Mouse (Mus musculus): ENCODE results near the gene Klf1. TPM values are rescaled to one million over a fixed set of nuclear protein-coding genes. Genes with fewer than 3 reads are reported as not detected.

Gene Klf1
- not detected for total RNA-seq (2023)

DNA sequence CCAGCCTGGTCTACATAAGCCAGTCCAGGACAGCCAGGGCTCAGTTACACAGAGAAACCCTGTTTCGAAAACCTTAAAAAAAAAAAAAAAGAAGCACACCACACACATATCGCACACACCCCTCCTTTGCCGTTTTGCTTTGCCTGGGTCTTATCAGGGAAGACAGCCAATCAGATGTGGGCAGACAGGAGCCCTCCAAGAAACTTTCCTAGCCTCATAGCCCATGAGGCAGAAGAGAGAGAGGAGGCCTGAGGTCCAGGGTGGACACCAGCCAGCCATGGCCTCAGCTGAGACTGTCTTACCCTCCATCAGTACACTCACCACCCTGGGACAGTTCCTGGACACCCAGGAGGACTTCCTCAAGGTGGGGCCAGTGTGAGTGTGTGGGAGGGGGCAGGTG is at the start of gene Klf1:
Gene Klf1 (plus strand): TSS at position 177 of the 400 bp plus-strand sequence.

DNA sequence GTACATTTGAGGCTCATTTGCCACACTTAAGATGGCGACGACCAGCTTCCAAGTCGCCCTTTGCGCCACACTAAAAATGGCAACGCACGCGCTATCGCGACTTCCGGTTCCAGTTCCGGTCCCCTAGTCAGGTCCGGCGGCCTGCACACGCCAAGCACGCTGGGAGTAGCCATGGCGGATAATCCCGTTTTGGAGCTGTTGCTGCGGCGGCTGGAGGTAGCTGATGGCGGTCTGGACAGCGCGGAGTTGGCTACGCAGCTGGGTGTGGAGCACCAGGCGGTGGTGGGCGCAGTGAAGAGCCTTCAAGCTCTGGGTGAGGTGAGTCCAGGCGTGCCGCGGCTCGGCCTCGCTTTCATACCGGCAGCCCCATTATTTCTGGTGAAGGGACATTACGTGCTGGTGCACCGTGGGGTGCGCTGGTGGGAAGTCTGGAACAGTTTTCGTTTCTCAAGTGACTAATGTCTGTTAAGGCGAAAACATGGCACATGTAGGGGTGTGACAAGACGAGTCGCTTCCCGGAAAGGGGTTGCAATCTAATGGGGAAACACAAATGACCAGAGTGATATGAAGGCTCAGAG is 44.8 kb upstream of the Klf1 start, which contains the start of gene Farsa:
Gene Farsa (plus strand): TSS at position 126 of the 578 bp plus-strand sequence.

DNA sequence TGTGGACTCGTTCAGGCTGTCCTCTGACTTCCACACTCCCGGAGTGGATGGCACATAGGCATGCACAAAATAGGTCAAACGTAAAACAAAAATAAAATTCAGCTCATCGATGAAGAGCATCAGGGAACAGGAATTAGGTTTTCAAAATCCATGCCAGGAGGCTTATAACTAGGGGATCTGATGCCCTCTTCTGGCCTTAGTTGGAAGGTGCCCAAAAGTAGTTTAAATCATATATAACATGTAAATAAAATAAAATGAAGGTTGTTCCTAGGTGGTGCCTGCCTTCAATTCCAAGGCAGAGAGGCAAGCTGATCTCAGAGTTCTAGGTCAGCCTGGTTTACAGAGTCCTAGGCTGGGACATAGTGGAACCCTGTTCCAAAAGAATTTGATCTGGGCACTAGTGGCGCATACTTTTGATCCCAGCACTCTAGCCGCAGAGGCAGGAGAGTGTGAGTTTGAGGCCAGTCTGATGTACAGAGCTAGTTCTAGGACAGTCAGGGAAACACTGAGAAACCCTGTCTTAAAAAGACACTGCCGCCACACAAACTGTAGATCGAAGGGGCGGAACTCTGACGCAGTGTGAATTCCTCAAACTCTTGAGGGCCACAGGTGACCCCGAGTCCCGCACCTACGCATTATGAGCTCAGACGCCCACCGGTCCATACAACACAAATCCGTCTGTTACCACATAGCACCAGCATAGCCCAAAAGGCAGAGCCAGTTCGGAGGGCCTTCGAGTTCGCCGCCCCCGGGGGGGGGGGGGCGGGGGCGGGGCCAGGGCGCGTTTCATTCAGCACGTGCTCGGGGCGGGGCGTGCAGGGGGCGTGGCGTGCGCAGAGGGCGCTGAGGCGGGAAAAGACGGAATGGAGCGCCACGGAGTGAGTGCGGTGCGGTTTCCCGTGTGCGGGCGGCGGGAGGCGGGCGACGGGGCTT is 30.1 kb upstream of the Klf1 start, which contains the start of gene Syce2:
Gene Syce2 (plus strand): TSS at position 736 of the 933 bp plus-strand sequence.

DNA sequence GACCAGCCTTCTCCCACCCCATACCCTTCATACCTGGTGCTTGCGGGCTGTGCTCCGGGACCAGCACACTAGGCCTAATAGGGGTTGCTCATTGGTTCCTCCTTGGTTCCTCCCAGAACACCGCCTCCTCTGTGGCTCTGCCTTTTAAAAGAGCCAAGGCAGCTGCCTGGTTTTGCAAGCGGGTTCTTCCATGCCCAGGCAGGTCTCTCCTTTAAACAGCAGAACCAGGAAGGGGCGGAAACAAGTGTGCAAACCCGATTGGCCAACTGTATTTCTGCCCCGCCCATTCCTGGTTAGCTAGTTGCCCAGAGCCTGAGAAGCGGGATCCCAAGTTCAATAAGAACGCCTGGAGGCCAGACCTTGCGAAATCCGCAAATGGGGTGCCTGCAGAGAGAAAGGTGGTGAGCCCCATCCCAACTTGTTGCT is 8.0 kb upstream of the Klf1 start, which contains the start of gene Gcdh:
Gene Gcdh (minus strand): TSS at position 213 of the 426 bp plus-strand sequence.

DNA sequence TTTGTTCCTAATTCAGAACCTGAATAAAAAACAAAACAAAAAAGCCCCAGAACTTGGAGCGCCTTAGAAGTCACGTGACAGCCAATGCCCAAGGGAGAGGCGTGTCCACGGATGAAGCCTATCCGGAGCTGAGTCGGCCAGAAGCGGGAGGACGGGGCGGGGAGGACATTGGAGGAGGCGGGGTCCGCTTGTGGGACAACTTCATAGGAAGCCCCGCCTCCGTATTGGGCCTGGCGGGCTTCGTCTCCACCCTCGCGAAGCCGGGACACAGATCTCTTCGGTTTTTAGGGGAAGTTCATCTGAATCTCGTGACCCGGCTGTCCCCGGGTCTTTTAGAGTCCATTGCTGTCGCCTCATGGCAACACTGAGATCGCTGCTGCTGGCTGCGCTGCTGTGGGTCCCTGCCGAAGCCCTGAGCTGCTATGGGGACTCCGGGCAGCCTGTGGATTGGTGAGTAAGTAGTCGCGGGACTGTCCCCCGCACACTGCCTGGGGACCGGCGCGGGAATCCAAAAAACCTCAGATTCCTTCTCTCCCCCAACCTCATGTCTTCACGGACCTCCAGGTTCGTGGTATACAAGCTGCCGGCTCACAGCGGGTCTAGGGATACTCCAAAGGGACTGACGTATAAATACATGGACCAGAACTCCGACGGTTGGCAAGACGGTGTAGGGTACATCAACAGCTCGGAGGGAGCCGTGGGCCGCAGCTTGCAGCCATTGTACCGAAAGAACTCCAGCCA is 6.9 kb downstream of the Klf1 start, which contains the start of gene Dnase2a:
Gene Dnase2a (plus strand): TSS at position 140 of the 741 bp plus-strand sequence.

DNA sequence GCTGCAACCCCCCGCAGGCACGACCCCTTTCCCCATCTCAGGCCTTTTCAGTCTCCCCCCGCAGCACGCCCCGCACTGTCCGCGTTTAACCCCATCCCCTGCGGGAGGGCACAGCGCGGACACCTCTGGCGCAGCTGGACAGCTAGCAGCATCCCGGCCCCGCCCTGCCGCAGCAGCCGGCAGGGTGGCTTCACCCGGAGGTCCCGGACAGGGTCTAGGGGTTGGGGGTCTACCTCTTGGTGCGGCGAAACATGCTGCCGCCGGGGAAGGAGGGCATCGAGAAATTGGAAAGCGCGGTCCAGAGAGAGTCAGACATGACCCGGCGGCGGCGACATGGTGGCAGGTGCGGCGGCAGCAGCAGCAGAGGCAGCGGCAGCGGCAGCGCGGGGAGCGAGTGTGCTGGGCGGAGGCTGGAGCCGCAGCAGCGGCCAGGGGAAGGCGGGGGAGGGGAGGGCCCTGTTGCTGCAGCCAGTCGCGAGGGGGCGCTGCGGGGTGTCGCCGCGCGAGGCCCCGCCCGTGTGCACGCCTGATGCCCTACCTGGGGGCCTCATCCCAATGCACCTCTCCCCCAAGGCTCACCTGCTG is 35.3 kb downstream of the Klf1 start, which contains the start of gene Mast1:
Gene Mast1 (minus strand): TSS at position 398 of the 585 bp plus-strand sequence.

DNA sequence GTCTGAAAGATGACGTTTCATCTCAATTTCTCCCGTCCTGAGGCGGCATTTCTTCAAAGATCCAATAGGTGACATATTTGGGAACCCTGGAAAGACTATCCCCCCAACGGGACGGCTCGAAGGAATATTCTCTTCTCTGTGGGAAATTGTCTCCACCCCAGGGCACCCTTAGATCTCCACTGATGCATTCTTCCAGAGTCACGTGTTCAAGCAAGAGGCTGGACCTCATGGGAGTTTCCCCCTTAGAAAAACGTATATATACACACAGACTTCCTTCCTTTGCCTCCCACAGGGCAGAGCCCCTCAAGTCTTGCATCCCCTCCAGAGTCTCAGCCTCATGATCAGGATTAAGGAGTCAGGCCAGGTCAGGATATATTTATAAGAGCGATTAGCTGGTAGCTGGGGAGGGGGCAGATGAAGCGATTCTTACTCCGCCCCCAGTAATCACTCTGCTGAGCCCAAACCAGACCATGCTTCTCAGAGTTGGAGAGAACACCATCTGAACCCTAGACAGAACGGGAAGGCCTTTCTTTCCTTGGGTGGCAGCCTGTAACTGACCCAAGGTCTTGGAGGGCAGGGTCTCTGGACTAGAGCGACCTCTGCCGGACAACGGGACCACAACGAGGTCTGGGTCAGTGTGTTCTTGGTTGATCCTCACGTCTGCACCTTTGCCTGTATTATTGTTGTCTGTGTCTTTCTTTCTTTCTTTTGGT is 45.0 kb downstream of the Klf1 start, which contains the start of gene Rtbdn:
Gene Rtbdn (plus strand): TSS at position 464 of the 713 bp plus-strand sequence.

Other genes starting within 250 kb of the Klf1 start
- 269 TPM for gene Ier2, start 239.1 kb upstream of the Klf1 start, total RNA-seq (2023)
- gene Trmt1, start 215.6 kb upstream of the Klf1 start, total RNA-seq (2023) = 150 TPM
- 42.9 TPM for gene Nacc1, start 214.1 kb upstream of the Klf1 start, total RNA-seq (2023)
- 3.7 TPM for gene Lyl1, start 200.5 kb upstream of the Klf1 start, total RNA-seq (2023)
- 13.1 TPM for gene G430095P16Rik, start 178.9 kb upstream of the Klf1 start, total RNA-seq (2023)
- 11.4 TPM for gene Nfix, start 101.6 kb upstream of the Klf1 start, total RNA-seq (2023)
- gene Dand5, start 79.1 kb upstream of the Klf1 start, total RNA-seq (2023) = 4.1 TPM
- gene Gadd45gip1, start 70.4 kb upstream of the Klf1 start, total RNA-seq (2023) = 16.4 TPM
- gene Rad23a, start 61.3 kb upstream of the Klf1 start, total RNA-seq (2023) = 61.8 TPM
- 437 TPM for gene Calr, start 55.0 kb upstream of the Klf1 start, total RNA-seq (2023)
- 69.8 TPM for gene Farsa, start 44.9 kb upstream of the Klf1 start, total RNA-seq (2023)
- gene Syce2, start 29.8 kb upstream of the Klf1 start, total RNA-seq (2023) = 5.5 TPM
- gene Gcdh, start 8.0 kb upstream of the Klf1 start, total RNA-seq (2023) = 23.6 TPM
- gene Dnase2a, start 6.6 kb downstream of the Klf1 start, total RNA-seq (2023) = 13.4 TPM
- 0.41 TPM for gene Mast1, start 35.4 kb downstream of the Klf1 start, total RNA-seq (2023)
- gene Rtbdn, start 45.1 kb downstream of the Klf1 start, total RNA-seq (2023) = not detected
- gene Gm49661, start 67.5 kb downstream of the Klf1 start, total RNA-seq (2023) = not detected
- gene Prdx2, start 67.7 kb downstream of the Klf1 start, total RNA-seq (2023) = 60.2 TPM
- 43.4 TPM for gene Rnaseh2a, start 67.8 kb downstream of the Klf1 start, total RNA-seq (2023)
- gene Junb, start 76.8 kb downstream of the Klf1 start, total RNA-seq (2023) = 1,875 TPM
- gene Hook2, start 88.7 kb downstream of the Klf1 start, total RNA-seq (2023) = 3.1 TPM
- gene Best2, start 112.6 kb downstream of the Klf1 start, total RNA-seq (2023) = not detected
- 56.3 TPM for gene Asna1, start 123.4 kb downstream of the Klf1 start, total RNA-seq (2023)
- gene Trir, start 124.9 kb downstream of the Klf1 start, total RNA-seq (2023) = 195 TPM
- 70.3 TPM for gene Tnpo2, start 135.0 kb downstream of the Klf1 start, total RNA-seq (2023)
- 6.9 TPM for gene Fbxw9, start 158.1 kb downstream of the Klf1 start, total RNA-seq (2023)
- not detected for gene Gm5741, start 166.1 kb downstream of the Klf1 start, total RNA-seq (2023)
- gene Dhps, start 169.8 kb downstream of the Klf1 start, total RNA-seq (2023) = 92.1 TPM
- 63.3 TPM for gene Wdr83os, start 178.8 kb downstream of the Klf1 start, total RNA-seq (2023)
- gene Wdr83, start 179.4 kb downstream of the Klf1 start, total RNA-seq (2023) = 15.2 TPM
- gene Man2b1, start 181.3 kb downstream of the Klf1 start, total RNA-seq (2023) = 114 TPM
- 0.35 TPM for gene Zfp791, start 221.2 kb downstream of the Klf1 start, total RNA-seq (2023)
- not detected for gene Cks1brt, start 250.0 kb downstream of the Klf1 start, total RNA-seq (2023)